Mouse (Mus musculus) olfactory bulb, adult 2 months (tissue): ENCODE measurements around the gene Osbpl6.

ENCODE experiments used
- CTCF ChIP-seq: fragments of 200-500 bp; IDR thresholded peaks from 2 replicates; pipeline ENCODE4 v1.5.1; 2012; ENCODE audit warnings: low read depth, mild to moderate bottlenecking, low read length, moderate library complexity; ENCODE audit not compliant: insufficient read depth
- POLR2A ChIP-seq: fragments of 200-500 bp; IDR thresholded peaks from 2 replicates; pipeline ENCODE4 v1.6.1; 2012; ENCODE audit warnings: mild to moderate bottlenecking, low read depth, low read length, moderate library complexity; ENCODE audit not compliant: insufficient read depth

- TF ChIP-seq POLR2A: no peak
- TF ChIP-seq CTCF: no peak
These were observed 89.9 kb downstream of the Osbpl6 start for GRCm38 (mm10) chr2:76496006-76496748.
